Mouse (Mus musculus) stomach, postnatal 0 days (tissue): ENCODE results near the gene Atad3a.

Experiments used
- CTCF ChIP-seq: IDR thresholded peaks from 2 replicates; pipeline ENCODE4 v1.5.1; 2016; ENCODE audit warnings: antibody characterized with exemption, low read depth, mild to moderate bottlenecking, moderate library complexity
- EP300 ChIP-seq: optimal IDR thresholded peaks from 2 replicates; pipeline ENCODE3; 2016; ENCODE audit warnings: antibody characterized with exemption

DNA sequence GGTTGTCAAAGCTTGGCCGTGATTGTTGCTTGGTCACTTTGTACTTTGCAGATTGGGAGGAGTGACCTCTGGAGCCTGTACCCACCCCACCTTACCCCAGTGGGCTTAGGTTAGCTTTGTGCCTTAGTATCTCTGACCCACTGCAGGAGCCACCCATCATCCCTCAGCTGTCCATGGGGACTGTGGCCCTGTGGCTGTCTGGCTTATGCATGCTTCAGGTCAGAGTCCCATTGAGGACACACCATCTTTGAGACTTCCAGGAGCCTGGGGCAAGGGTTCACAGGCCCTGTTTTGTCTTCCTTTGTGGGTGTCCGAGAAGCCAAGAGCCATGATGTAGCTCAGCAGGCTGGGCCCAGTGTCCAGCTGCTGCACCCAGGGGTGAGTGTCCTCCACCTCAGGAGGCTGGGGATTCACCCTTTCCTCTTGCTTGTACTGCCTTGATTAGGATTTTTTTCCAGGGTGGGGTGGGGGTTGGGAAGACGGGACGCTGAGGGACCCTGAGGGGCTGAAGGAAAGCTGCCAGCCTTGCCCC lies 65.3 kb downstream of the Atad3a start:
- TF ChIP-seq CTCF (no peak), EP300 (no peak)
